Mouse (Mus musculus): ENCODE measurements around the gene Olfr332.

DNA sequence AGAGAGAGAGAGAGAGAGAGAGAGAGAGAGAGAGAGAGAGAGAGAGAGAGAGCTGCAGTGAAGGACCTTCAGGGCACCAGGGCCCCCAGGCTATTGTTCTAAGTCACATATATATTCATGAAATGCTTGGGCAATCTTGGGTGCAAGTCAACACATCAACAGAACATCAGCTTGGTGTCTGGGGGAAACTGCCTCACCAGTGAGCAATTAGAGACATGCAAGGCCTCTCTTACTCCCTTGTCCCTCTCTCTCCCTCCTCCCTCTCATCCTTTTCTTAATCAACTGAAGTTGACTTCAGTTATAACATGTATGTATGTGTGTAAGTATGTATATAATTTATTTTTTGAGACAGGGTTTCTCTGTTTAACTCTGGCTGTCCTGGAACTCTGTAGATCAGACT, 30.2 kb downstream of the Olfr332 start, which contains the start of gene Olfr30:
- TF ChIP-seq GATA1 (IDR thresholded peaks at IDR 0.05; ENCODE audit: borderline replicate concordance, low read length): no peak
- no peak for TF ChIP-seq FLI1 (IDR thresholded peaks at IDR 0.05; ENCODE audit: low read length)

Data from megakaryocyte, embryonic 14.5 days (primary cell).